Mouse (Mus musculus): ENCODE results near the gene Chmp4b. TPM values are rescaled to one million over a fixed set of nuclear protein-coding genes. Genes with fewer than 3 reads are reported as not detected.

Gene Chmp4b
- polyA plus RNA-seq, 2 experiments, result 20.7 to 206 TPM

DNA sequence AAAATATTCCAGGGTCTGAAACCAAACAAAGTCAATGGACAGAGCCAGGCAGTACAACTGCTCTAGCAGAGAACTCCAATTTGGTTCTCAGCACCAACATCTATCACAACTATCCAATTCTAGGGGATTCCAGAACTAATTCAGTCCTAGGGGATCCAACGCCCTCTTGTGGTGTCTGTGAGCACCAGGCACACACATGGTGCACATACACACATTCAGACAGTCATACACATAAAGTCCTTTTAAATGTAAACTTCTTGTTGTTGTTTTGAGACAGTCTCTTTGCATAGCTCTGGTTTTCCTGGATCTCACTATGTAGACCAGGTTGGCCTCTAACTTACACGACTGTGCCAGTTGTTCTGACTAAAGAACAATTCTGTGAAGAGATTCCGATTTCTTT is 1.1 kb upstream of the Chmp4b start:
- no peak overlapping the region for H3K4me2 ChIP-seq (replicated peaks; ENCODE audit: low read depth, low read length, severe bottlenecking)
- H3K4me3 ChIP-seq (replicated peaks; ENCODE audit: low read length), result no peak overlapping the region
- no peak for DNase-seq (ENCODE audit: low spot score)
- H3K4me1 ChIP-seq (ENCODE audit: control insufficient read depth, insufficient read depth, low read length), result no peaks in the 10 kb centered on the region
- H3K9ac ChIP-seq (ENCODE audit: low read depth, low read length, severe bottlenecking), result no peak overlapping the region
- H3K36me3 ChIP-seq (ENCODE audit: control insufficient read depth, insufficient read depth, low read length), result peaks cover 5% of the 10 kb centered on the region; the same call in 1 of the 2 replicates
- H3K27ac ChIP-seq (replicated peaks; ENCODE audit: low read depth, low read length), result no peak overlapping the region
- no peak for TF ChIP-seq POLR2A (IDR thresholded peaks at IDR 0.05; ENCODE audit: borderline replicate concordance, extremely low read depth, insufficient read depth, insufficient read length)
- H3K9me3 ChIP-seq (ENCODE audit: control insufficient read depth, low read length), result no peaks in the 10 kb centered on the region
- ATAC-seq (ENCODE audit: low FRiP score, low read depth), result no peak
- H3K27me3 ChIP-seq (ENCODE audit: control insufficient read depth, insufficient read depth, low read length), result no peaks in the 10 kb centered on the region
- 91% methylated on average over 3 of the region's 3 CpGs for WGBS

DNA sequence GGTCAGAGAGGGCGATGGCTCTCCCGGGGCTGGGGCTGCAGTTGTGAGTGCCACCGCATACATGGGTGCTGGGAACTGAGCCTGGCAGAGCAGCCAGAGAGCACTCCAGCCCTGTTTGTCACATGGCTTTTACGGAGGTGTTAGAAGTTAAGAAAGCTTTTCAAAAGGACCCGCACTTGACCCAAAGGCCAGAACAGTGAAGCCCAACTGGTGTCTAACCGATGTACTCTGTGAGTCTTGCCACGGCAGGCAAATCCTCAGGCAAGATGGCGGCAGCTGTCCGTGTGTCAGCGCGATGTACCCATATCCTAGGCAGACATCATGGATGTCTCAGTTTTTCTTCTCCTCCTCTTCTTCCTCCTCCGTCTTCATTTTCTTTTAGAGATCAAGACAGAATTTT is 3.5 kb downstream of the Chmp4b start:
- Histone ChIP-seq H3K4me3 (replicated peaks; ENCODE audit: low read length) (no peak overlapping the region), H3K4me1 (ENCODE audit: control insufficient read depth, insufficient read depth, low read length) (peaks cover 17% of the 10 kb centered on the region), H3K27me3 (ENCODE audit: control insufficient read depth, insufficient read depth, low read length) (no peaks in the 10 kb centered on the region), H3K36me3 (ENCODE audit: control insufficient read depth, insufficient read depth, low read length) (no peaks in the 10 kb centered on the region), H3K9me3 (ENCODE audit: control insufficient read depth, low read length) (no peaks in the 10 kb centered on the region), H3K9ac (ENCODE audit: low read depth, low read length, severe bottlenecking) (no peak overlapping the region), H3K4me2 (replicated peaks; ENCODE audit: low read depth, low read length, severe bottlenecking) (no peak overlapping the region), H3K27ac (replicated peaks; ENCODE audit: low read depth, low read length) (no peak overlapping the region)
- TF ChIP-seq POLR2A (IDR thresholded peaks at IDR 0.05; ENCODE audit: borderline replicate concordance, extremely low read depth, insufficient read depth, insufficient read length), result no peak
- no peak for ATAC-seq (ENCODE audit: low FRiP score, low read depth)
- WGBS, result 94% methylated on average over 12 of the region's 12 CpGs
- DNase-seq (ENCODE audit: low spot score), result no peak

DNA sequence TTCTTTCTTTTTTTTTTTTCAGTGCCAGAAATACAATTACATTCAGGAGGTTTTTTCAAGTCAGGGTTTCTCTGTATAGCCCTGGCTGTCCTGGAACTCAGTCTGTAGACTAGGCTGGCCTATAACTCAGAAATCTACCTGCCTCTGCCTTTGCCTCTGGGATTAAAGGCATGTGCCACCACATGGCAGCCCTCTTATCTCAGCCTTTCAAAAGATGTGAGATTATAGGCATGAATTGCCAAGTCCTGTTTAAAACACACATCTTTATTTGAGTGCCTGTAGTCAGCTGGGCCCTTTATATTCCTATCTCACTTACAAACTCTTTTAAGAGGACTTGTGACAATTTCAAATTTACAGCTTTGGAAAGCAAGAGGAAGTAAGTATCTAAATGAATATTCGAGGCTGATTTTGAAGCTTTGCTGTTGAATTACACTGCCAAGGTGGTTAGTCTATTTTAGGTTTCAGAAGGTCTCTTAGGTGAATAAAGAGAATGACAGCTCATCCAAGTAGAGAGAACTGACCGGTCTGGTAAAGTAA is 4.4 kb downstream of the Chmp4b start:
- H3K27ac ChIP-seq (replicated peaks; ENCODE audit: low read depth, low read length), result 0 out of 2 replicates have a peak overlapping the region, but pooled peaks have one; percentile 13
- no peak for ATAC-seq (ENCODE audit: low FRiP score, low read depth)
- H3K4me3 ChIP-seq (replicated peaks; ENCODE audit: low read length), result peak overlapping the region; percentile 70; the same call in 1 of the 2 replicates

DNA sequence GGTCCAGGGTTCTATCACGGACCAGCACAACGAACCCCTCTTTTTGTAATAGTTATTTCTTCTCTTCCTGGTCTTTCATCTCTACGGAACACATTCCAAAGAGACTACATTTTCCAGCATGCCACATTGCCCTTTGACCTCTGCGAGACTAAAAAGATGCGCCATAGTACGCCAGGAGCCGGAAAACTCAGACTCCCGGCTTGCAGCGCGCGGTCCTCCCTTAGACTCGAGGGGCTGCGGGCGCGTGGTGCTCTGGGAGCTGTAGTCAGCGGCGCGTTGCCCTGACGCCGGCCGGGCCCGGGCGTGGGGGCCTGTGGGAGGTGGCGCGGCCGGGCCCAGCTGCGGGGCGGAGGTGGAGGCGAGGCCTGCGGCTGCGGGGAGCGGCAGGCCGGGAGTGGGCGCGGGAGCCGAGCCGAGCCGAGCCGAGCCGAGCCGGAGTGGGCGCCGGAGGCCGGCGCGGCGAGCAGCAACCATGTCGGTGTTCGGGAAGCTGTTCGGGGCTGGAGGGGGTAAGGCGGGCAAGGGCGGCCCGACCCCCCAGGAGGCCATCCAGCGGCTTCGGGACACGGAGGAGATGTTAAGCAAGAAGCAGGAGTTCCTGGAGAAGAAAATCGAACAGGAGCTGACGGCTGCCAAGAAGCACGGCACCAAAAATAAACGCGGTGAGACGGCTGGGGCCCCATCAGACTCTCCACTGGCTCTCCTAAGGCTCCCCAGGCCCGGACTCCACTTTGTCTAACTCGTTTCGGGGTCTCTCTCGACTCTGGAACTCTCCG is 5.4 kb downstream of the Chmp4b start:
- peak; percentile 62; the same call in 1 of the 2 replicates for TF ChIP-seq POLR2A (IDR thresholded peaks at IDR 0.05; ENCODE audit: borderline replicate concordance, extremely low read depth, insufficient read depth, insufficient read length)
- Histone ChIP-seq H3K9ac (ENCODE audit: low read depth, low read length, severe bottlenecking) (peak overlapping the region; percentile 88), H3K4me1 (ENCODE audit: control insufficient read depth, insufficient read depth, low read length) (peaks cover 17% of the 10 kb centered on the region), H3K27me3 (ENCODE audit: control insufficient read depth, insufficient read depth, low read length) (no peaks in the 10 kb centered on the region), H3K9me3 (ENCODE audit: control insufficient read depth, low read length) (no peaks in the 10 kb centered on the region), H3K4me3 (replicated peaks; ENCODE audit: low read length) (peak overlapping the region; percentile 70), H3K4me2 (replicated peaks; ENCODE audit: low read depth, low read length, severe bottlenecking) (peak overlapping the region; percentile 63), H3K36me3 (ENCODE audit: control insufficient read depth, insufficient read depth, low read length) (peaks cover 10% of the 10 kb centered on the region; the same call in 1 of the 2 replicates), H3K27ac (replicated peaks; ENCODE audit: low read depth, low read length) (peak overlapping the region; percentile 85)
- ATAC-seq (ENCODE audit: low FRiP score, low read depth) (peak; percentile 99), DNase-seq (ENCODE audit: low spot score) (peak; percentile 98)
- WGBS, result under 1% methylated on average over 64 of the region's 67 CpGs

More for the DNA sequence above, 4.4 kb downstream of the Chmp4b start:
- Histone ChIP-seq H3K9ac (ENCODE audit: low read depth, low read length, severe bottlenecking) (0 out of 2 replicates have a peak overlapping the region, but pooled peaks have one; percentile 14), H3K9me3 (ENCODE audit: control insufficient read depth, low read length) (no peaks in the 10 kb centered on the region), H3K4me2 (replicated peaks; ENCODE audit: low read depth, low read length, severe bottlenecking) (peak overlapping the region; percentile 63), H3K36me3 (ENCODE audit: control insufficient read depth, insufficient read depth, low read length) (peaks cover 7% of the 10 kb centered on the region; the same call in 1 of the 2 replicates), H3K27me3 (ENCODE audit: control insufficient read depth, insufficient read depth, low read length) (no peaks in the 10 kb centered on the region), H3K4me1 (ENCODE audit: control insufficient read depth, insufficient read depth, low read length) (peaks cover 17% of the 10 kb centered on the region)
- no peak for DNase-seq (ENCODE audit: low spot score)
- 72% methylated on average over 2 of the region's 2 CpGs for WGBS
- TF ChIP-seq POLR2A (IDR thresholded peaks at IDR 0.05; ENCODE audit: borderline replicate concordance, extremely low read depth, insufficient read depth, insufficient read length), result no peak

DNA sequence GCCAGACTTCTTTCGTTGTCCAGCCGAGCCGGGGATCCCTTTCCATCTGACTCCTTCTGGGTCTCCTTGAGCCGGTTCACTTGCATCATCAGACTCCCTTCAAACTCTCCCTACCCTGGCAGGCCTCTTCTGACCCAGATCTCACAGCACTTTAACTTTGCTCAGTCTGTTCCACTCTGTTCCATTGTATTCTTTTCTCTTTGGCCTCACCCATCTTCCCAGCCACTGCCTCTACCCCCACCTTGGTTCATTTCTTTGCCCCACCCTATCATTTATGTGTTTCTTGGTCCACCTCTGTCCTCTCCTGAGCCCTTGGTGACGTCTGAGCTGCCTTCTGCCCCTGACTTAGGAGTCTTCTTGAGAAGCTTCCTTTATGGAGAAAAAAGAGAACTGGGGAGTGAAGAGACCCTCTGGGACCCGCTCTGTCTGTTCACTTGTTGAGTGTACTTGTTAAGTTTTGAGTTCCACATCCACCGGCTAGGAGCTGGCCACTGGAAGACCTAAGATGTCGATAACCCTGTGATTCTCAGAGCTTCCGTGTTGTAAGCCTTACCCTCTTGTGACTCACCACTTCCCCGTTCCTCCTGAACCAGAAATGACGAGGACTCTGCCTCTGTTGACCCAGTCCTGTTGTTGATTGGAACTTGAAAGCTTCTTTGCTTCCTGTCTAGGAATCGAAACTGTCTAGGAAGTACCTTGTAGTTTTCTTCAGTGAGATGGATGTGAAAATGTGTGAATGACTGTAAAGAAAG is 6.2 kb downstream of the Chmp4b start:
- Histone ChIP-seq H3K4me2 (replicated peaks; ENCODE audit: low read depth, low read length, severe bottlenecking) (peak overlapping the region; percentile 63), H3K27me3 (ENCODE audit: control insufficient read depth, insufficient read depth, low read length) (no peaks in the 10 kb centered on the region), H3K9ac (ENCODE audit: low read depth, low read length, severe bottlenecking) (peak overlapping the region; percentile 88), H3K36me3 (ENCODE audit: control insufficient read depth, insufficient read depth, low read length) (peaks cover 10% of the 10 kb centered on the region; the same call in 1 of the 2 replicates), H3K4me1 (ENCODE audit: control insufficient read depth, insufficient read depth, low read length) (peaks cover 17% of the 10 kb centered on the region), H3K9me3 (ENCODE audit: control insufficient read depth, low read length) (no peaks in the 10 kb centered on the region), H3K27ac (replicated peaks; ENCODE audit: low read depth, low read length) (peak overlapping the region; percentile 85), H3K4me3 (replicated peaks; ENCODE audit: low read length) (peak overlapping the region; percentile 70)
- DNase-seq (ENCODE audit: low spot score) (peak; percentile 16), ATAC-seq (ENCODE audit: low FRiP score, low read depth) (no peak)
- TF ChIP-seq POLR2A (IDR thresholded peaks at IDR 0.05; ENCODE audit: borderline replicate concordance, extremely low read depth, insufficient read depth, insufficient read length), result no peak
- WGBS, result 9% methylated on average over 12 of the region's 12 CpGs
